Mouse (Mus musculus): ENCODE data around the gene Ostn. TPM values are rescaled to one million over a fixed set of nuclear protein-coding genes. Genes with fewer than 3 reads are reported as not detected.
"Not testable (repeated sequence)": the region's sequence is repeated elsewhere in the genome, so short reads cannot be mapped to it uniquely, and the experiment has no call there.

Ostn gene
- polyA plus RNA-seq (2015; fragmentation: Nextera tagmentation; extraction: Ambion mirVana) = not detected in 2 replicates

DNA sequence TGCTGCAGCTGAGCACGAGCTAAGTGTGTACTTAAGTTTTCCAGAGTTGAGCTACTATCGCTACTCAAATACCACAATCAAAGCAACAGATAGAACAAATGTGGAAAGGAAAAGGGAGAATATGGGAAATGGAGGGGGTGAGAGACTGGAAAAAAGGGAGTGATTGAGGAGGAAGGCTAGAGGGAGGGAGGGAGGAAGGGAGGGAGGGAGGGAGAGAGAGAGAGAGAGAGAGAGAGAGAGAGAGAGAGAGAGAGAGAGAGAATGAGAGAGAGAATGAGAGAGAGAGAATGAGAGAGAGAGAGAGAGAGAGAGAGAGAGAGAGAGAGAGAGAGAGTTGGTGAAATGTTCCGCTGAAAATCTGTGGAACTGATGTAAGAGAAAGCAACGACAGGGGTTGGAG, at the start of gene Ostn:
Ostn (plus strand) TSS at position 301 of the 400 bp plus-strand sequence.
- not testable (repeated sequence) for H3K27ac ChIP-seq (replicated peaks); H3K4me2 ChIP-seq; H3K9me3 ChIP-seq; H3K4me1 ChIP-seq; H3K4me3 ChIP-seq; ATAC-seq (ENCODE audit: extremely low read depth, insufficient number of reproducible peaks, low FRiP score, low TSS enrichment); H3K36me3 ChIP-seq; H3K9ac ChIP-seq; H3K27me3 ChIP-seq (replicated peaks)
- 60% methylated on average over 4 of the region's 4 CpGs for WGBS

DNA sequence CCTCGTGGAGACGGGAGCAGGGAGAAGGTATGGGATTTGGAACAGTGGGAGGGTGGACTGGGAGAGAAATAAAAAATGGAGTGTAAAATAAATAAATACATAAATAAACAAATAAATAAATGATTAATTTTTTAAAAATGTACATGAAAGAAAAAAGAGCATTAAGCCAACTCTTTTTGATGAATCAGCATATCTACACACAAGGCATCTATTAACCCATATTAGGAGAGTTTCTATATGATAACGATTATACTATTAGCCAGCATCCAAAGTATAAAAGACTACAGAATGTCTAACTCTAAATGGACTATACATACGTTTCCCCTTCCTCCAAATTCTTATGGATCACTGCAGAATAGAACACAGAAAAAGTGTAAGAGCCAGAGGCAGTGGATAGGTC, 38.5 kb upstream of the Ostn start:
- no peak for ATAC-seq (ENCODE audit: extremely low read depth, insufficient number of reproducible peaks, low FRiP score, low TSS enrichment)

DNA sequence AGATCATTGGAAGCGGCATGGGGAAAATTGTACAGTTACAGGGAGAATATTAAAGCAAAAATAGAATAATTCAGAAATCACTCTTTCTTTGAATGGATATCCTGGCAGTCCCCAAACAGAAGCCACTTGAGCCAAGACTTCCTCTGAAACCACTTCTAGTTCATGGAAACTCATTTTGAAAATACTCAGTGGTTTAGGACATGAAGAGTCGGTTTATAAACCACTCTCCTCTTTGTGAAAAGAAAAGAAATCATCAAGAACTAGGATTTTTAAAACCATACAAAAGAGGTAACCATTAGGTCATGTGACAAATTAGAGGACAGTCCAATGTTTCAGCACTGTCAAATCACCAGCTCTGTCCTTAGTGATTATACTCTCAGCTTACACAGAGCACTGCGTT, 19.9 kb upstream of the Ostn start:
- H3K9me3 ChIP-seq = no peaks in the 10 kb centered on the region
- H3K27ac ChIP-seq (replicated peaks) = no peak overlapping the region
- 74% methylated on average over 3 of the region's 3 CpGs for WGBS
- no peak overlapping the region for H3K9ac ChIP-seq
- no peaks in the 10 kb centered on the region for H3K36me3 ChIP-seq
- H3K4me3 ChIP-seq = no peak overlapping the region
- H3K4me1 ChIP-seq = no peaks in the 10 kb centered on the region
- ATAC-seq (ENCODE audit: extremely low read depth, insufficient number of reproducible peaks, low FRiP score, low TSS enrichment) = no peak
- H3K27me3 ChIP-seq (replicated peaks) = no peaks in the 10 kb centered on the region
- no peak overlapping the region for H3K4me2 ChIP-seq

More for the DNA sequence above, 38.5 kb upstream of the Ostn start:
- H3K9ac ChIP-seq = no peak overlapping the region
- no peaks in the 10 kb centered on the region for H3K36me3 ChIP-seq
- H3K27ac ChIP-seq (replicated peaks) = no peak overlapping the region
- H3K9me3 ChIP-seq = no peaks in the 10 kb centered on the region
- no peaks in the 10 kb centered on the region for H3K27me3 ChIP-seq (replicated peaks)
- WGBS = 67% methylated on average over 4 of the region's 4 CpGs
- H3K4me2 ChIP-seq = no peak overlapping the region
- H3K4me1 ChIP-seq = no peaks in the 10 kb centered on the region
- no peak overlapping the region for H3K4me3 ChIP-seq

DNA sequence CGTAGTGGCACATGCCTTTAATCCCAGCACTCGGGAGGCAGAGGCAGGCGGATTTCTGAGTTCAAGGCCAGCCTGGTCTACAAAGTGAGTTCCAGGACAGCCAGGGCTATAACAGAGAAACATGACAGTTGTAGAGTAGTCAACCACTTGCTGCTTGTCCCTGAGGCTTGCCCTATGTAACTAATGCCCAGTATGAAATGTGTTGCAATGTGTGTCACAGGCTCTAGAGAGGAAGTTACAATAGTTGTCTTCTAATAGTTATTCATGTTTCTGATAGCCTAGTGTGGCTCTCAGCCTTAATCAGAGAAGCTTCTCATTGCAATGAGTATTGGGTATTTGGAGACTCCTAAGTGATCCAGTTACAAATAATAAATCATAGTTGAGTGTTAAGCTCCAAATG, 10.8 kb upstream of the Ostn start:
- ATAC-seq (ENCODE audit: extremely low read depth, insufficient number of reproducible peaks, low FRiP score, low TSS enrichment) = no peak
- 82% methylated on average over 3 of the region's 3 CpGs for WGBS
- no peak overlapping the region for H3K27ac ChIP-seq (replicated peaks)
- H3K9ac ChIP-seq = no peak overlapping the region
- no peaks in the 10 kb centered on the region for H3K4me1 ChIP-seq
- H3K9me3 ChIP-seq = no peaks in the 10 kb centered on the region
- no peaks in the 10 kb centered on the region for H3K27me3 ChIP-seq (replicated peaks)
- H3K4me2 ChIP-seq = no peak overlapping the region
- no peaks in the 10 kb centered on the region for H3K36me3 ChIP-seq
- no peak overlapping the region for H3K4me3 ChIP-seq

DNA sequence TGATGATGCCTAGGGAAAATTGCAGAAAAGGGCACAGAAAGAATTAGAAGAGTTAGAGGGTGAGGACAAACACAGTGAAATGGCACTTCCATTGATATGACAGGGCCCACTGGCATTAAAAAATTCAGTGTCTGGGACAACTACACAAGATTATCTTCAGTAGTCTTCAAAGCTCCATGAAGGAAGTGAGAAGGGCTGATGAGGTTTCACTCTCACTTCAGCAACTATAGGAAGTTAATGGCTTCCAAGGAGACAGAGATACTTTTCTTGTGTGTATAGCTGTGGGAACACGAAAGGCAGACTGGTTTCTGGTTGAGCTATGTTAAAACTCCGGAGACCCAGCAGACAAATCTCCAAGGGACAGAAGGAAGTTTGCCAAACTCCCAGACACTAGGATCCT, 10.4 kb upstream of the Ostn start:
- Histone ChIP-seq H3K4me1 (no peaks in the 10 kb centered on the region), H3K27me3 (replicated peaks) (no peaks in the 10 kb centered on the region), H3K36me3 (no peaks in the 10 kb centered on the region), H3K9me3 (no peaks in the 10 kb centered on the region), H3K4me2 (no peak overlapping the region), H3K27ac (replicated peaks) (no peak overlapping the region), H3K9ac (no peak overlapping the region), H3K4me3 (no peak overlapping the region)
- no peak for ATAC-seq (ENCODE audit: extremely low read depth, insufficient number of reproducible peaks, low FRiP score, low TSS enrichment)
- 70% methylated on average over 2 of the region's 2 CpGs for WGBS

DNA sequence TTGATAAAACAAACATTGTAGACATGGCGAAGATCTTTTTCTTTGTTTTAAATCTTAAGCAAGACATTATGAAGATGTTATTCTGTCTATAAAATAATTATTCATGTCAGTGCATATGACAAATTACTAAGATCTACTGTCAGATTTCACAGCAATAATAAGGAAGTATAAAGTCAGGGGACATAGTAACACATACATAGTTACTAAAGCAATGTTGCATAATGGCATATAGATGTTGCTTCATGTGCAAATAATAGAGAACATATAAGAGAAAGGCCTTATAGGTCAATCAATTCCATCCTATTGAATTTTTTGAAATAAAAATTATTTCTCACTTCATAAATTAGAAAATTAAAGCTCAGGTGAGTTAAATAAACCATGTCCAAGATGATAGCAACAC, 11.8 kb downstream of the Ostn start:
- 63% methylated on average over 1 of the region's 1 CpGs for WGBS
- Histone ChIP-seq H3K36me3 (no peaks in the 10 kb centered on the region), H3K9me3 (no peaks in the 10 kb centered on the region), H3K4me2 (no peak overlapping the region), H3K4me3 (no peak overlapping the region), H3K9ac (no peak overlapping the region), H3K4me1 (no peaks in the 10 kb centered on the region), H3K27me3 (replicated peaks) (no peaks in the 10 kb centered on the region), H3K27ac (replicated peaks) (no peak overlapping the region)
- ATAC-seq (ENCODE audit: extremely low read depth, insufficient number of reproducible peaks, low FRiP score, low TSS enrichment) = no peak

DNA sequence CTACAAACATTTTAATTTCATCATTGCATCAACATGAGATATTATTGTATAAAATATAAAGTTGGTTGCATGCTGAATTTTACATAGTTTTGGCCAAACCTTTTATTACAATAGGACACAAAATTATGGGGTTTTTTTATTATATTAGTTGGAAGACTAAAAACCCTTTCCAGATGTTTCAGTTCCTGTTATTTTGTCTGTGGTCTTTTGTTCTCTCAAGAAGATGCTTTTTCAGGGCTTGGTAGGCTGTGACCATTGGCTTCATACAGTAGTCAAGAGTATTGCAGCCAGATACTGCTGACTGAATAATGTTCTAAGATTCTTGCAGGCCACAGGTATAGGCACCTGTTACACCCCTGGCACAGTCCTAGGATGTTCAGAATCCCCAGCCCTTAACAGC, 14.8 kb downstream of the Ostn start:
- Histone ChIP-seq H3K4me2 (no peak overlapping the region), H3K4me3 (no peak overlapping the region), H3K9ac (no peak overlapping the region), H3K9me3 (no peaks in the 10 kb centered on the region), H3K27ac (replicated peaks) (no peak overlapping the region), H3K36me3 (no peaks in the 10 kb centered on the region), H3K4me1 (no peaks in the 10 kb centered on the region), H3K27me3 (replicated peaks) (no peaks in the 10 kb centered on the region)
- no peak for ATAC-seq (ENCODE audit: extremely low read depth, insufficient number of reproducible peaks, low FRiP score, low TSS enrichment)

DNA sequence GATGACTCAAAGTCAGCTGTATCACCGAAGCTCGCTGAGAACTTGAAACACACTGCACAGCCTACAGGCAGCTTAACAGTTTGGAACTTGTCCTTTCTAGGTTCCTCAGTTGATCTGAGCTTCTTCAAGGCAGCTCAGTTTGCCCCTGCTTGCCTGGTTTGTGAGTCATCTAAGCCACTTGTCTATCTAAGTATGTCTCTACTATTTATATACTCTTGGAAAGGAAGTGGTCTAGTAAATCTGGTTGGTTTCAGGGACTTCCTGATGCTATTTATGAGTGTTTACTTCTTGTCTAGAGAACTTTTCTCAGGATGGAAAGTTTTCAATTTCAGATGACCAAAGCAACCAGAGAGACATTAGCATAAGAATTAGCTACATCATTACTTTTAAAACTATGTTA, 19.2 kb downstream of the Ostn start:
- Histone ChIP-seq H3K27ac (replicated peaks) (no peak overlapping the region), H3K9me3 (no peaks in the 10 kb centered on the region), H3K9ac (no peak overlapping the region), H3K36me3 (no peaks in the 10 kb centered on the region), H3K27me3 (replicated peaks) (no peaks in the 10 kb centered on the region), H3K4me3 (no peak overlapping the region), H3K4me1 (no peaks in the 10 kb centered on the region), H3K4me2 (no peak overlapping the region)
- ATAC-seq (ENCODE audit: extremely low read depth, insufficient number of reproducible peaks, low FRiP score, low TSS enrichment) = no peak
- 88% methylated on average over 2 of the region's 2 CpGs for WGBS

DNA sequence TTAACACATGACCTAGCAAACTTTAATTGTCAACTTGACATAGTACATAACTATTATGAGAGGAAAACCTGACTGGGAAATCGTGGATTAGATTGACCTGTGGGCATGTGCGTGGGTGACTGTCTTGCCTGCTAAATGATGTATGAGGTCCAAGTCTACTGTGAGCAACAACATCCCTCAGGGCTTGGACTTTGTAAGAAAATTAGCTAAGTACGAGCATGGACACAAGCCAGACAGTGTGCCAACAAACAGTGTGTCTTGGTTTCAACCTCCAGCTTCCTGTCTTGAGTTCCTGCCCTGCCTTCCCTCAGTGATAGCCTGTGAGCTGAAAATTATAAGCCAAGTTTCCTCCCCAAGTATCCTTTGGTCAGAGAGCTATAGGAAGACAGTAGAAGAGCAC, 40.2 kb downstream of the Ostn start:
- Histone ChIP-seq H3K4me3 (no peak overlapping the region), H3K4me1 (no peaks in the 10 kb centered on the region), H3K27ac (replicated peaks) (no peak overlapping the region), H3K9ac (no peak overlapping the region), H3K36me3 (no peaks in the 10 kb centered on the region), H3K27me3 (replicated peaks) (no peaks in the 10 kb centered on the region), H3K4me2 (no peak overlapping the region), H3K9me3 (no peaks in the 10 kb centered on the region)
- ATAC-seq (ENCODE audit: extremely low read depth, insufficient number of reproducible peaks, low FRiP score, low TSS enrichment) = no peak
- WGBS = 65% methylated on average over 3 of the region's 3 CpGs

DNA sequence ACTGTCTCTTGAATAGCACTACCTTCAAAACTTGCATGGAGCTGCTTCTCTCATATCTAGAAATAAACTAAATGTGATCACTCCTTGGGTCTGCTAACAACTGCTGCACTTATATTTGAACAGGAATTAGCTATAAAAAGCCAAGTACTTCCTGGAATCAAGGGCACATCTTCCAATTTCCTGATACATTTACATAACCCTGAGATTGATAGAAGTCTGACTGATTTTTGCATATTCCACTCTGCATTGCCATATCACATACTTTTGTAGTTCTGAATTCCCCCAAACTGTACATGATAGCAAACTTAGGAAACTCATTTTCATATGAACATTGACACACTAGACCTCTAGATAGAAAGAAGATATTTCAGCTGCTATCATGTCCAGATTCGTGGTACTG, 41.1 kb downstream of the Ostn start:
- Histone ChIP-seq H3K4me3 (no peak overlapping the region), H3K9me3 (no peaks in the 10 kb centered on the region), H3K36me3 (no peaks in the 10 kb centered on the region), H3K9ac (no peak overlapping the region), H3K27ac (replicated peaks) (no peak overlapping the region), H3K4me1 (no peaks in the 10 kb centered on the region), H3K4me2 (no peak overlapping the region), H3K27me3 (replicated peaks) (no peaks in the 10 kb centered on the region)
- ATAC-seq (ENCODE audit: extremely low read depth, insufficient number of reproducible peaks, low FRiP score, low TSS enrichment) = no peak
- 66% methylated on average over 1 of the region's 1 CpGs for WGBS

DNA sequence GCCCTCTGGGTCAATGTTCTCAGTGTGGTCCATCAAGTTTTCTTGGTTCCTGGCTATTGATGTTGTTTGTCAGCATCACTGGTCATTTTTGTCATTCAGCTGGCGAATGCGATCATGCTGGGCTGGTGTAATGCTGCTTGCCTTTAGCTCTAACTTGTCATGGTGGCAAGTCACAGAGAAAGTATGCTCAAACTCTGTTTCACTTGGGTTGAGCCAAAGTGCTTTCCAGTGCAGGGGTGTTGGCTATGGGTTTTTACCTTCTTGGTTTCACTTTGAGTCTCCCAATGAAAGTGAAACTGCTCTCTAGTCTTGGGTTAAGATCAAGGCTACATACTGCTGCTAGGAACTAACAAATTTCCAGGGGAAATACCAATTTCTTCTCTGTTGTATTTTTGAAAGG, 41.9 kb downstream of the Ostn start:
- H3K9ac ChIP-seq = no peak overlapping the region
- no peaks in the 10 kb centered on the region for H3K36me3 ChIP-seq
- 81% methylated on average over 2 of the region's 2 CpGs for WGBS
- no peak overlapping the region for H3K4me3 ChIP-seq
- H3K4me1 ChIP-seq = no peaks in the 10 kb centered on the region
- H3K27me3 ChIP-seq (replicated peaks) = no peaks in the 10 kb centered on the region
- H3K4me2 ChIP-seq = no peak overlapping the region
- no peak for ATAC-seq (ENCODE audit: extremely low read depth, insufficient number of reproducible peaks, low FRiP score, low TSS enrichment)
- H3K9me3 ChIP-seq = no peaks in the 10 kb centered on the region
- no peak overlapping the region for H3K27ac ChIP-seq (replicated peaks)

DNA sequence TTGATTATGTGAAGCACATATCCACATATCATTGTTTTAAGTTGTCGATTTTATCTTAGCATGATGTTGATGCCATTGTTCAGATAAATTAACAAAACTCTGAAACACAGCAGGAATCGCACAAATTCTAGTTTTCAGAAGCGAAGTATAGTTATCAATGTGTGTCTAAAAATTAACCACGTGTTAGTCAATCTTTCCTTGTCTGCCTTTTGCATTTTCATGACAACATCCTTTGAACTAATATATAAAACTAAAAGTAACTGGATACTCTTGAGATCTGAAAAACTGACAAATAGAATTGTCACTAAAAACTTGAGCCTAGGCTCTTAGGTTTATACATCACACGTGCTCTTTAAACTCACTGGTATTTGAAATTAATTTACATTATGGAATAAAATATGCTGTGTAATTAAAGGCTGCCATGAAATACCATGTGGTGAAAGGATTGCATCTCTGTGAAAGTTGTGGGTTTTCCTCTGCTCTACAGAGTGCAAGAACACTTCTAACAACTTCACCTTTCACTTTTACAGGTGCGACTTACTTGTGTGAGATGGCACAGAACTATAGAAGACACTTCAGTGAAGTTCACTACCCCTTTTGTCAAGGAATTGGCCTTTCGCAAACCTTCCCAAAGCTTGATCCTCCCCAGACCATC, 42.7 kb downstream of the Ostn start:
- Histone ChIP-seq H3K36me3 (no peaks in the 10 kb centered on the region), H3K27ac (replicated peaks) (no peak overlapping the region), H3K27me3 (replicated peaks) (no peaks in the 10 kb centered on the region), H3K4me1 (no peaks in the 10 kb centered on the region), H3K4me2 (no peak overlapping the region), H3K9ac (no peak overlapping the region), H3K9me3 (no peaks in the 10 kb centered on the region), H3K4me3 (no peak overlapping the region)
- ATAC-seq (ENCODE audit: extremely low read depth, insufficient number of reproducible peaks, low FRiP score, low TSS enrichment) = no peak
- 77% methylated on average over 7 of the region's 7 CpGs for WGBS

All from heart, embryonic 13.5 days (tissue).